8 mouse cellular contexts compared by ENCODE assay signal in genomic region chr4:89524260-89525200, GRCm38 (mm10).
DNase-seq lines count a peak whose midpoint lies in the region.

No protein-coding gene starts in this region.

- no peaks in the 10 kb centered on the region for H3K9me3 ChIP-seq in hindbrain, embryonic 10.5 days

- H3K27ac ChIP-seq in hindbrain, embryonic 10.5 days = no peak overlapping the region

- H3K4me3 ChIP-seq in hindbrain, embryonic 10.5 days = peak overlapping the region; percentile 55

- DNase-seq in NIH3T3 (ENCODE audit: low read depth) = peak; percentile 96
- DNase-seq in cerebellum, adult 9-10 months = peak; percentile 59
- DNase-seq in forelimb bud, embryonic 11.5 days (ENCODE audit: low read depth, low spot score) = peak; percentile 80
- DNase-seq in hindbrain, embryonic 10.5 days (ENCODE audit: low spot score) = peak; percentile 83
- DNase-seq in layer of hippocampus, adult 9-10 months (ENCODE audit: low spot score) = peak; percentile 37
- peak; percentile 68 for DNase-seq in lung, postnatal 10 days
- peak; percentile 46 for DNase-seq in ovary, postnatal 14 days (ENCODE audit: low spot score)
- peak; percentile 44 for DNase-seq in thymus, postnatal 4 days

- peaks cover 4% of the 10 kb centered on the region; the same call in 1 of the 2 replicates for H3K4me1 ChIP-seq in hindbrain, embryonic 10.5 days (replicated peaks)

- H3K36me3 ChIP-seq in hindbrain, embryonic 10.5 days = no peaks in the 10 kb centered on the region

- 1% methylated on average over 40 of the region's 40 CpGs for WGBS in hindbrain, embryonic 10.5 days

- H3K27me3 ChIP-seq in hindbrain, embryonic 10.5 days (ENCODE audit: insufficient read depth, poor library complexity, severe bottlenecking) = peaks cover 40% of the 10 kb centered on the region

Comparison
In these comparisons a context has a peak if more than half of its experiments do, and no peak if none do; other contexts are left out.
1. DNase-seq: peak in every context shown above with its lines; median percentile 96 in NIH3T3; 83 in hindbrain, embryonic 10.5 days; 80 in forelimb bud, embryonic 11.5 days; 68 in lung, postnatal 10 days; 59 in cerebellum, adult 9-10 months; 46 in ovary, postnatal 14 days; 44 in thymus, postnatal 4 days; 37 in layer of hippocampus, adult 9-10 months.